Mouse (Mus musculus): ENCODE results near the gene Akt1s1. TPM values are rescaled to one million over a fixed set of nuclear protein-coding genes. Genes with fewer than 3 reads are reported as not detected.
A peak's percentile ranks its signal among the peaks of the same experiment; 100 is the strongest.

Akt1s1 gene
- total and polyA plus RNA-seq, 2 experiments from 2014 or later, result 81.8 to 91.8 TPM

- no peak for DNase-seq (ENCODE audit: low spot score)
- H3K27me3 ChIP-seq (ENCODE audit: control insufficient read depth, insufficient read depth, low read length), result peaks cover 5% of the 10 kb centered on the region; the same call in 1 of the 2 replicates
- TF ChIP-seq CTCF (IDR thresholded peaks at IDR 0.05; ENCODE audit: low read depth), result no peak
- no peak overlapping the region for H3K27ac ChIP-seq (ENCODE audit: low read depth)
- ATAC-seq (ENCODE audit: insufficient read depth, low read depth), result no peak
- peaks cover 11% of the 10 kb centered on the region for H3K4me1 ChIP-seq (ENCODE audit: control insufficient read depth, insufficient read depth)
- H3K36me3 ChIP-seq (replicated peaks; ENCODE audit: control insufficient read depth, insufficient read depth, low read length), result peaks cover 62% of the 10 kb centered on the region
- 82% methylated on average over 8 of the region's 8 CpGs for WGBS
- no peaks in the 10 kb centered on the region for H3K9me3 ChIP-seq (replicated peaks; ENCODE audit: control insufficient read depth, low read length)
- no peak overlapping the region for H3K4me3 ChIP-seq (ENCODE audit: low read depth, low read length)
- no peak overlapping the region for H3K4me2 ChIP-seq (ENCODE audit: low read depth, low read length)
- no peak overlapping the region for H3K9ac ChIP-seq (replicated peaks; ENCODE audit: low read depth, low read length)
These were observed 6.8 kb upstream of the Akt1s1 start for GRCm38 (mm10) chr7:44841825-44842463.

DNA sequence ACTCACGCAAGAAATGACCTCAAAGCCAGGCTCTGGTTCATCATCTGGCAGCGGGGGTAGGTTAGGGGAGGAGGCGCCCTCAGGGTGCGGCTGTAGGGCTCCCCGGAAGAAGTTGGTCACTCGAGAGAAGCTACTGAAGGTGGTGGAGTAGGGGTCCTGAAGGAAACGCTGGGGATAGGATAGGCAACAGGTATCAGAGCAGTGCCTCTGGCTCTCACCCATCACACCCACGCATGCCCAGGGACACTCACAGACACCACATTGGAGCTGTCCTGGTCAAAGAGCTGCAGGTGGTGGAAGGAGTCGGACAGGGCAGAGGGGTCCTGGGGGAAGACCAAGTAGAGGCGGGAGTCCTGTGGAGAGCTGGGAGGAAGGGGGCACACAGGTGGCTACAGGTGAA is 3.8 kb upstream of the Akt1s1 start:
- 94% methylated on average over 10 of the region's 10 CpGs for WGBS
- Histone ChIP-seq H3K9me3 (replicated peaks; ENCODE audit: control insufficient read depth, low read length) (no peaks in the 10 kb centered on the region), H3K36me3 (replicated peaks; ENCODE audit: control insufficient read depth, insufficient read depth, low read length) (peaks cover 63% of the 10 kb centered on the region), H3K4me1 (ENCODE audit: control insufficient read depth, insufficient read depth) (peaks cover 11% of the 10 kb centered on the region), H3K27me3 (ENCODE audit: control insufficient read depth, insufficient read depth, low read length) (peaks cover 5% of the 10 kb centered on the region; the same call in 1 of the 2 replicates), H3K4me2 (ENCODE audit: low read depth, low read length) (no peak overlapping the region), H3K9ac (replicated peaks; ENCODE audit: low read depth, low read length) (no peak overlapping the region), H3K27ac (ENCODE audit: low read depth) (no peak overlapping the region), H3K4me3 (ENCODE audit: low read depth, low read length) (no peak overlapping the region)
- TF ChIP-seq EP300 (IDR thresholded peaks at IDR 0.05; ENCODE audit: low read depth), result no peak
- no peak for TF ChIP-seq CTCF (IDR thresholded peaks at IDR 0.05; ENCODE audit: low read depth)
- ATAC-seq (ENCODE audit: insufficient read depth, low read depth), result no peak
- DNase-seq (ENCODE audit: low spot score), result no peak

- H3K27me3 ChIP-seq (ENCODE audit: control insufficient read depth, insufficient read depth, low read length), result no peaks in the 10 kb centered on the region
- ATAC-seq (ENCODE audit: insufficient read depth, low read depth), result no peak
- H3K9me3 ChIP-seq (replicated peaks; ENCODE audit: control insufficient read depth, low read length), result no peaks in the 10 kb centered on the region
- H3K36me3 ChIP-seq (replicated peaks; ENCODE audit: control insufficient read depth, insufficient read depth, low read length), result peaks cover 52% of the 10 kb centered on the region
- no peak overlapping the region for H3K4me2 ChIP-seq (ENCODE audit: low read depth, low read length)
- 82% methylated on average over 7 of the region's 7 CpGs for WGBS
- peaks cover 16% of the 10 kb centered on the region for H3K4me1 ChIP-seq (ENCODE audit: control insufficient read depth, insufficient read depth)
- DNase-seq (ENCODE audit: low spot score), result no peak
- H3K27ac ChIP-seq (ENCODE audit: low read depth), result no peak overlapping the region
- H3K4me3 ChIP-seq (ENCODE audit: low read depth, low read length), result no peak overlapping the region
- TF ChIP-seq CTCF (IDR thresholded peaks at IDR 0.05; ENCODE audit: low read depth) (no peak), EP300 (IDR thresholded peaks at IDR 0.05; ENCODE audit: low read depth) (no peak)
- no peak overlapping the region for H3K9ac ChIP-seq (replicated peaks; ENCODE audit: low read depth, low read length)
These were observed 2.0 kb upstream of the Akt1s1 start for GRCm38 (mm10) chr7:44846804-44847203.

DNA sequence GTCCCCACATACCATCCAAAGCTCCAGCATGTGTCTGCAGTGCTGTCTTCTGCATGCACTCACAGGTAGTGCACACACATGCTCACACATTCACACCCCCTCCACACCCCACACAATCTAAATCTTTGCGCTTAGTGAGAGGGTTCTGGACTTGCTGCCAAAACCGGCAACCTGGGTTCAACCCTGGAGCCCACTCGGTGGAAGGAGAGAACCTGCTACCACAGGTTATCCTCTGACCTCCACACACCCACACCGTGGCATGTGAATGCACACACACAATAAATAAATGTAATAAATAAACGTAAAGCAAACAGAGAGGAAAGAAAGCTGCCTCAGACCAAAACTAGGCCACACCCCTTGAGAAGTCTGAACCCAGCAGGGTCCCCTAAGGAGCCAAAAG is 1.0 kb upstream of the Akt1s1 start:
- DNase-seq (ENCODE audit: low spot score), result no peak
- peak overlapping the region; percentile 48 for H3K9ac ChIP-seq (replicated peaks; ENCODE audit: low read depth, low read length)
- peaks cover 16% of the 10 kb centered on the region for H3K4me1 ChIP-seq (ENCODE audit: control insufficient read depth, insufficient read depth)
- H3K27ac ChIP-seq (ENCODE audit: low read depth), result no peak overlapping the region
- TF ChIP-seq EP300 (IDR thresholded peaks at IDR 0.05; ENCODE audit: low read depth), result no peak
- no peak for TF ChIP-seq CTCF (IDR thresholded peaks at IDR 0.05; ENCODE audit: low read depth)
- WGBS, result 71% methylated on average over 5 of the region's 5 CpGs
- no peak for ATAC-seq (ENCODE audit: insufficient read depth, low read depth)
- H3K36me3 ChIP-seq (replicated peaks; ENCODE audit: control insufficient read depth, insufficient read depth, low read length), result peaks cover 43% of the 10 kb centered on the region
- no peaks in the 10 kb centered on the region for H3K9me3 ChIP-seq (replicated peaks; ENCODE audit: control insufficient read depth, low read length)
- H3K4me2 ChIP-seq (ENCODE audit: low read depth, low read length), result peak overlapping the region; percentile 82
- H3K4me3 ChIP-seq (ENCODE audit: low read depth, low read length), result peak overlapping the region; percentile 81
- no peaks in the 10 kb centered on the region for H3K27me3 ChIP-seq (ENCODE audit: control insufficient read depth, insufficient read depth, low read length)

DNA sequence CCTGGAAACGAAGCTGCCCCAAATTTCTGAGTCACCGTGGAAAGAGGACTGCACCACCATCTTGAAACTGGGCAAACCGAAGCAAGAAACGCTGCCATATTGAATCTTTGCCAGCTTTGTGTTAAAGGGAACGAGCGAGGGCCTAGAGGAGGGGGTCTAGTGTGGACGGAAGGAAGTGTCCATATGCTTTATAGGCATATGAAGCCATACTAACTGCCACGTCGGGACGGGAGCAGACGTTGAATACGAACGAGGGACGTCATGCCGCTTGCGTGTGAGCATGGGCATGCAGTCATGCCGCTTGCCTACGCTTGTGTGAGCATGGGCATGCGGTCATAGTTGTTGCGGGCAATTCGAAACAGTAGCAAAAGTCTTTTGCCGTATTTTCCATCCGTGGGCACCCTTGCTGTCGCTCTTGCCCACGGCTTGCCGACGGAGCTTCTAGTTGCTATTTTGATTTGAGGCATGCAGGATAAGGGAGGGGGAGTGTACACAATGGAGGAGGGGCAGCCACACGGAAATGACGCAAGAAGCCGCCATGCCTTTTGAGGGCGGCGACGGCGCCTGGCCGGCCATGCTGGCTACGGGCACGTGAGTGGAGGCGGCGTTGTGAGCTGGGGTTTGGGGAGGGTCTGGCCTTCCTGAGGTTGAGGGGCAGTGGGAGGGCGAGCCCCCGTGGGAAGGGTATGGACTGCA is 773 bp downstream of the Akt1s1 start:
- WGBS, result under 1% methylated on average over 41 of the region's 41 CpGs
- Histone ChIP-seq H3K36me3 (replicated peaks; ENCODE audit: control insufficient read depth, insufficient read depth, low read length) (peaks cover 29% of the 10 kb centered on the region), H3K4me3 (ENCODE audit: low read depth, low read length) (peak overlapping the region; percentile 81), H3K9ac (replicated peaks; ENCODE audit: low read depth, low read length) (peak overlapping the region; percentile 83), H3K27ac (ENCODE audit: low read depth) (peak overlapping the region; percentile 98), H3K4me2 (ENCODE audit: low read depth, low read length) (peak overlapping the region; percentile 82), H3K4me1 (ENCODE audit: control insufficient read depth, insufficient read depth) (peaks cover 21% of the 10 kb centered on the region), H3K9me3 (replicated peaks; ENCODE audit: control insufficient read depth, low read length) (no peaks in the 10 kb centered on the region), H3K27me3 (ENCODE audit: control insufficient read depth, insufficient read depth, low read length) (no peaks in the 10 kb centered on the region)
- peak; percentile 67 for ATAC-seq (ENCODE audit: insufficient read depth, low read depth)
- peak; percentile 96 for DNase-seq (ENCODE audit: low spot score)
- TF ChIP-seq CTCF (IDR thresholded peaks at IDR 0.05; ENCODE audit: low read depth) (no peak), EP300 (IDR thresholded peaks at IDR 0.05; ENCODE audit: low read depth) (0 out of 2 replicates have a peak, but pooled peaks have one; percentile 62)

Data from heart, postnatal 0 days (tissue).